Mouse (Mus musculus) bone marrow macrophage, adult 2 months (primary cell): ENCODE data around the gene Ap2b1. TPM values are rescaled to one million over a fixed set of nuclear protein-coding genes. Genes with fewer than 3 reads are reported as not detected.

Source experiments
- H3K27ac ChIP-seq: 2 replicates; pipeline ENCODE4 v1.5.1; 2012; ENCODE audit warnings: low read depth, low read length; ENCODE audit not compliant: insufficient read depth
- H3K4me1 ChIP-seq: 2 replicates; pipeline ENCODE4 v1.6.1; 2012; ENCODE audit warnings: low read length; ENCODE audit not compliant: control insufficient read depth, insufficient read depth
- H3K4me3 ChIP-seq: 2 replicates; pipeline ENCODE4 v1.5.1; 2012; ENCODE audit warnings: mild to moderate bottlenecking, low read length, moderate library complexity; ENCODE audit not compliant: insufficient read depth
- CTCF ChIP-seq: IDR thresholded peaks from 2 replicates; pipeline ENCODE4 v1.5.1; 2012; ENCODE audit warnings: low read depth, mild to moderate bottlenecking, low read length, moderate library complexity
- POLR2A ChIP-seq: IDR thresholded peaks from 2 replicates; pipeline ENCODE4 v1.6.1; 2012; ENCODE audit warnings: mild to moderate bottlenecking, low read depth, low read length, borderline replicate concordance
- polyA plus RNA-seq: library from polyadenylated mRNA; stranded (reverse); fragments of >200 nt; gene quantifications from 2 replicates; pipeline ENCODE4 v1.2.4, GENCODE M21; 2012; ENCODE audit not compliant: missing spikeins, insufficient read depth, insufficient read length

The Ap2b1 gene
- polyA plus RNA-seq, 1 experiment = 69.7 TPM

- H3K4me1 ChIP-seq = peaks cover 5% of the 10 kb centered on the region; the same call in 1 of the 2 replicates
- no peak overlapping the region for H3K27ac ChIP-seq
- TF ChIP-seq POLR2A (no peak), CTCF (no peak)
- no peak overlapping the region for H3K4me3 ChIP-seq
Observed at GRCm38 (mm10) chr11:83279691-83280090, 19.1 kb upstream of the Ap2b1 start.

GRCm38 (mm10) chr11:83282084-83282483, 16.7 kb upstream of the Ap2b1 start:
- H3K27ac ChIP-seq = no peak overlapping the region
- TF ChIP-seq POLR2A (no peak), CTCF (no peak)
- H3K4me1 ChIP-seq = peaks cover 5% of the 10 kb centered on the region; the same call in 1 of the 2 replicates
- H3K4me3 ChIP-seq = no peak overlapping the region

DNA sequence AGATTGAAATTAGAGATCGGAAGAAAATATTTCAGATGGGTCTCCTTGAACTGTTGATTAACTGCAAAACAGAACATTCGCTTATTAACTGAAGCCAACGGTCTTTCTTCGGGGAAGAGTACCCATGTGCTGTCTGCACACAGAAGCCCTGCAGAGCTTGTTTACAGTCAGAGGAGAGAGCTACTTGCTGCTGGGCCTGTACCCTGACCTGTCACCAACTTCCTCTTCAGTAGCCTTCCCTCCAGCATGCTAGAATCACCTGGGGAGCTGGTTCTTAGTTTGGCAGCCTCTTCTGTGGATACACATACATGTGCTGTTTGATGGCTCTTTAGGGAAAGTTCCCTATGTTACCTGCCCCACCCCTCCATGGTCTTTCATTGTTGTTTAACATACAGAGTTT, 13.2 kb upstream of the Ap2b1 start:
- no peak for TF ChIP-seq POLR2A
- TF ChIP-seq CTCF = no peak
- Histone ChIP-seq H3K4me3 (no peak overlapping the region), H3K4me1 (peaks cover 16% of the 10 kb centered on the region), H3K27ac (no peak overlapping the region)

DNA sequence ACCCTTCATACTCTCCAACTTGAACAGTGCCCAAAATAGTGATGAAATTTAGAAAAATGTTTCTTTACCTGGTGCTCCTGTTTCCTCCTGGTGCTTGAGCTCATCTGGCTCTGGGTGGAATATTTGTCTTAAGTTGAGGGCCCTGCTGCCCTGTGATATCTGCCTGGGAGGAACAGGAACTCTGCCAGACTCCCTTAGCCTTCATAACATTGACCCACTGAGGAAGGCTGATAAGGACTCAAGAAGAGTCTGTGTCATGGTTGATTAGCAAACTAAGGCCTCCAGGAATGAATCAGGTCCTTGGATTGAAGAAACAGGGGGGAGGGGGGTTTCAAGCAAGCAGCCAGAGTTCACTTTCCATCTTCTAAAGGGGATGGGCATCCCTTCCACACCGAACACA, 12.3 kb upstream of the Ap2b1 start, which contains the start of gene Slfn14:
Gene Slfn14, minus strand, starts transcription at position 161 of the 400 bp plus-strand sequence.
- TF ChIP-seq POLR2A (no peak), CTCF (no peak)
- Histone ChIP-seq H3K27ac (no peak within 1 kb of the TSS), H3K4me1 (peaks cover 16% of the 10 kb centered on the region), H3K4me3 (no peak within 1 kb of the TSS)

- peaks cover 18% of the 10 kb centered on the region for H3K4me1 ChIP-seq
Observed at GRCm38 (mm10) chr11:83289036-83289435, 9.8 kb upstream of the Ap2b1 start.

DNA sequence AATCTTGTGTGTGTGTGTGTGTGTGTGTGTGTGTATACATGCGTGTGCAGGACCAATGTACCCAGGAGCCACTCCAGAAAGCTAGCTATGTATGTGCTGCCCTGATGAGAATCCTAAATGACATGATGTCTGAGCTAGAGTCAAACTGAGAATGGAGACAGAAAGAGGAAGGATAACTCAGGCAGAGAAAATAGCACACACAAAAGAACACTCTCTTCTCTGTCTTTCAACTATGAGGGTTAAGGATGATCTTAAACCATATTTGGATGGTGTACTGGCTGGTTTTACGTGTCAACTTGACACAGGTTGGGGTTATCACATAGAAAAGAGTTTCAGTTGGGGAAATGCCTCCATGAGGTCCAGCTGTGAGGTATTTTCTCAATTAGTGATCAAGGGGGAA, 9.2 kb upstream of the Ap2b1 start:
- TF ChIP-seq CTCF (no peak), POLR2A (no peak)
- H3K4me3 ChIP-seq = no peak overlapping the region
- no peak overlapping the region for H3K27ac ChIP-seq
- H3K4me1 ChIP-seq = peaks cover 18% of the 10 kb centered on the region

More at GRCm38 (mm10) chr11:83289036-83289435, 9.8 kb upstream of the Ap2b1 start:
- no peak overlapping the region for H3K27ac ChIP-seq
- H3K4me3 ChIP-seq = no peak overlapping the region
- TF ChIP-seq POLR2A (no peak), CTCF (no peak)

DNA sequence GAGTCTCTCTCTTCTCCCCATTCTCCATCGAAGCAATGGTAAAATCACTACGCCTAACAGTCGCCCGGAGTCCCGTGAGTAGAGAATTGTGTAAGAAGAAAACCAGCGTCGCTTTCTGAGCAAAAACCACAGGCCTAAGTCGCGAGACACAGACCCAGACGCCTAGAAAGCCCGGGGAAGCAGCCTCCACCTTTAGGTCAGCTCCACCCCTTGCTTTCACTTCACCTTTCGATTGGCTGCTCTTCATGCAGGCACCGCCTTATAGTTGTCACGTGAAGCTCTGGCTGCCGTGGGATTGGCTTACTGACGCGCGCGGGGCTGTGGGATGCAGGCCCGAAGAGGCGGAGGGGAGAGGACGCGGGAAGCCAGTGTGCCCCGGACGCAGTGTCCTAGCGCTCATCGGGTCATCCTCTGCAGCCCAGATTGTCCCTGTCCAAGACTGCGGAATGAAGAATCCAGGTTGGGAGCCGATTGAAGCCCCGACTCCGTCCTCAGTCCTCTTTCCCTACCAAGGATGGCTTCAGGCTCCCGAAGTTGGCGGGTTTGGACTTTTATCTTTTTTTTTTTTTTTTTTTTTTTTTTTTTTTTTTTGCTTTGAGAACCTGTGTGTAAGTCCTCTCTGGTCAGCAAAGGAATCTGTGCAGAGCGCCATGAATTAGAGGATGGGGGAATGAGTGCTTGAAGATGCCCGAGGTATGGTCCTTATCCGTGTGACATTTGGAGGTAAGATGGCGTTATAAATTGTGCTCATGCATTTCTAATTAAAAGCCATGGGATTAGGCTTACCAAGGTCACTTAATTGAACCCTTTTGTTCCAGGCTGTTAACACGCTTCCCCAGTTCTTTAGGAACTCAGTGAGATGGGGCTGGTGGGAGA, 7.2 kb upstream of the Ap2b1 start:
- Histone ChIP-seq H3K4me3 (peak overlapping the region; percentile 72), H3K4me1 (peaks cover 18% of the 10 kb centered on the region), H3K27ac (peak overlapping the region; percentile 73)
- TF ChIP-seq CTCF (no peak), POLR2A (peak; percentile 77; the same call in 1 of the 2 replicates)

DNA sequence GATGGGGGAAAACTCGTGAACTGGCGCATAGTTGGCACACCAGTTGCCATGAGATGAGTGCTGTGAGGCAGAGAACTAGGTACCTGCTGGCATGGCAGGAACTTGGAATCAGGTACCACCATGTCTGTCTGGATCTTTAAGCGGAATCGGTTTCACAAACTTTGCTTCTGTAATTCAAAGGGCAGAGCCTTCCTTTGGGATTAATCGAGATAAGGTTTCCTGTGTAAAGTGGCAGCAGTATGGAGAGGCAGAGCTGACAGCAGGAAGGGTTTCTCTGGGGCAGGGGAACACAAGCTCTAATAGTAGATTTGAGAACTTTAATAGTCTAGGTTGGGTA, 6.6 kb upstream of the Ap2b1 start:
- Histone ChIP-seq H3K4me3 (peak overlapping the region; percentile 72), H3K4me1 (peaks cover 18% of the 10 kb centered on the region), H3K27ac (no peak overlapping the region)
- TF ChIP-seq POLR2A = no peak
- no peak for TF ChIP-seq CTCF

DNA sequence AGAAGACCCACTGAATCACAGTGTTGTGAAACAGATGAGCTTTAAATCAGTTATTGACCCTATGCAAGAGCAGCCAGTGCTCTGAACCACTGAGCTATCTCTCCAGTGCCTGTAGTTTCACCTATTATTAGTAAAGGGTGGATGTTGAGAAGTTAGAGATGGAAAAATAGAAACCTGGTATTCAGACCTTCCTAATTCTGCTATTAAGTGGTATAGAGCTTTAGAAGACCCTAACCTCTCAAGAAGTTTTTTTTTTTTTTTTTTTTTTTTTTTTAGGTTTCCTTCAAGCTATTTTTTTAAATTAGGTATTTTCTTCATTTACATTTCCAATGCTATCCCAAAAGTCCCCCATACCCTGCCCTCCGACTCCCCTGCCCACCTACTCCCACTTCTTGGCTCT, 5.6 kb upstream of the Ap2b1 start:
- Histone ChIP-seq H3K27ac (no peak overlapping the region), H3K4me1 (peaks cover 21% of the 10 kb centered on the region), H3K4me3 (peak overlapping the region; percentile 72; the same call in 1 of the 2 replicates)
- TF ChIP-seq POLR2A = no peak
- TF ChIP-seq CTCF = no peak

DNA sequence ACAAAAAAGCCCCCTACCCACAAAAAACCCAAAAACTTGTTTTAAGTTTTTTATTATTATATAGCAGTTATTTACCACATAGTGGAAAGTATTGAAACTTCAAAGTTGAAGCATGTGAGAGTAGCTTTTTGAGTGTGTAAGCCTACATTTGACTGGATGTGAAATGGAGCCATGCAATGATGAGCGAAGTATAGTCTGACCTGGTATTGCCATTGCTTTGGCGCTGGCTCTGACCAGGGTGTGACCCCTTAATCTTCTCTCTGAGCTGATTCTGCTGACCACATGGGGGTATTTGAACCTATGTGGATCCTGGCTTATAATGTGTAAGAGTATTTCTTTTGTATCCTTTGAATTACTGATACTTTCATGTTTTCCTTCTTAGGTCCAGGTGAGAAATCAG, 4.7 kb upstream of the Ap2b1 start:
- Histone ChIP-seq H3K27ac (no peak overlapping the region), H3K4me3 (no peak overlapping the region), H3K4me1 (peaks cover 21% of the 10 kb centered on the region)
- TF ChIP-seq POLR2A = no peak
- no peak for TF ChIP-seq CTCF
